Mouse (Mus musculus) intestine, postnatal 0 days (tissue): ENCODE data around the gene Col1a1. TPM values are rescaled to one million over a fixed set of nuclear protein-coding genes. Genes with fewer than 3 reads are reported as not detected.
A peak's percentile ranks its signal among the peaks of the same experiment; 100 is the strongest.

ENCODE experiments used
- ATAC-seq: fragments of 200-750 bp; cut with Nextera tagmentation; 2 replicates; pipeline ENCODE4 v1.8.0; 2017; ENCODE audit warnings: mild to moderate bottlenecking, moderate TSS enrichment, moderate library complexity
- H3K27ac ChIP-seq: fragments of 300-500 bp; sonication (generic); 2 replicates; pipeline ENCODE4 v1.5.1; 2014; ENCODE audit warnings: mild to moderate bottlenecking, low read depth, low read length, moderate library complexity
- H3K27me3 ChIP-seq: fragments of 300-500 bp; sonication (generic); replicated peaks from 2 replicates; pipeline ENCODE4 v1.6.1; 2014; ENCODE audit warnings: low read length, mixed read lengths; ENCODE audit not compliant: control insufficient read depth, insufficient read depth
- H3K36me3 ChIP-seq: fragments of 300-500 bp; sonication (generic); 2 replicates; pipeline ENCODE4 v1.6.1; 2014; ENCODE audit warnings: mild to moderate bottlenecking, moderate library complexity; ENCODE audit not compliant: control insufficient read depth, insufficient read depth
- H3K4me1 ChIP-seq: fragments of 300-500 bp; sonication (generic); replicated peaks from 2 replicates; pipeline ENCODE4 v1.6.1; 2014; ENCODE audit warnings: antibody characterized with exemption, low read length, mixed read lengths; ENCODE audit not compliant: control insufficient read depth, insufficient read depth
- H3K4me2 ChIP-seq: fragments of 300-500 bp; sonication (generic); replicated peaks from 2 replicates; pipeline ENCODE4 v1.6.1; 2014; ENCODE audit warnings: low read depth, mild to moderate bottlenecking, moderate library complexity
- H3K4me3 ChIP-seq: fragments of 300-500 bp; sonication (generic); 2 replicates; pipeline ENCODE4 v1.5.1; 2014; ENCODE audit warnings: low read depth, low read length
- H3K9ac ChIP-seq: fragments of 300-500 bp; sonication (generic); 2 replicates; pipeline ENCODE4 v1.6.1; 2014; ENCODE audit warnings: mild to moderate bottlenecking, low read depth, low read length
- H3K9me3 ChIP-seq: fragments of 300-500 bp; sonication (generic); 2 replicates; pipeline ENCODE4 v1.6.1; 2016; ENCODE audit warnings: mixed run types; ENCODE audit not compliant: control insufficient read depth
- CTCF ChIP-seq: sonication (generic); IDR thresholded peaks from 2 replicates; pipeline ENCODE4 v1.5.1; 2016; ENCODE audit warnings: low read depth, mild to moderate bottlenecking, control low read depth, antibody characterized with exemption, moderate library complexity
- WGBS: fragments of 180-500 bp; shearing (Covaris S2); extraction: QIAGEN DNeasy Blood & Tissue Kit; methylation state at CpG from one replicate; pipeline ENCODE4 v1.1.7; 2014; 5-methylcytosine and 5-hydroxymethylcytosine counted together
- polyA plus RNA-seq: library from polyadenylated mRNA; unstranded; fragments of >200 nt; fragmentation: Nextera tagmentation; extraction: Ambion mirVana; gene quantifications from 2 replicates; pipeline ENCODE4 v1.2.1, GENCODE M21; 2015

The Col1a1 gene
- polyA plus RNA-seq, 1 experiment from 2014 or later, result 338 TPM

DNA sequence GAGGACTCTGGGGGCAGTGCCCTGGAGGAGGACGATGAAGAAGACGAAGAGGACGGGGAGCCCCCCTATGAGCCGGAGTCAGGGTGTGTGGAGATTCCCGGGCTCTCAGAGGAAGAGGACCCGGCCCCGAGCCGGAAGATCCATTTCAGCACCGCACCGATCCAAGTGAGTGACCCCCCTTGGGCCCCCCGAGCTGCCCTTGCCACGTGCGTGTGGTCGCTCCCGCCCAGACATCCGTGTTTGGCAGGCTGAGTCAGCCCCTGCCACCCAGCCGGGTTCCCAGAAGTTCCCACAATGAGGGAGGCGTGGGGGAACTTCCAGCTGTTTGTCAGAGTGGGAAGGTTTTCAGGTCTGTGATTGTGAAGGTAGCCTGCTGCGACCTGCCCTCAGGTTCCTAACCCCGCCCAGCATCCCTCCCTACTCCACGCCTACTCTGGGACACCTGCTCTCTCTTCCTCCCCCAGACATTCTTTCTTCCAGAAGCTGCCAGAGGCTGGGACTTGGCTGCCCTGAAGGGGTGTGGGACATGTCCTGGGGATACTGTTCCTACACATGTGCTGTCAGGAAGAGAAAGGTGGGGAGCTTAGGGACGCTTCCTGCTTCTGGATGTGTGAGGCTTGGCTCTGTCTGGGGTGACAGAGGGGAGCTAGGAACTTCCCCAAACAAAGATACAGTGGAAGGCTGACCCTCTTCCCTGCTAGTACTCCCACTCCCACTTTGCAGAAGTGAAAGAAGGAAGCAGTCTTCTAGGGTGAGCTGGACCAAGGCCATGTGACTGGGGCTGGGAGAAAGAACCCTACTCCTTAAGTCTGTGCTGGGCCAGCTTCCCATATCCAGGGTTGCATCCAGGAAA is 57.0 kb downstream of the Col1a1 start:
- H3K4me1 ChIP-seq, result peaks cover 33% of the 10 kb centered on the region
- peak overlapping the region; percentile 81 for H3K4me3 ChIP-seq
- peak overlapping the region; percentile 83 for H3K9ac ChIP-seq
- H3K9me3 ChIP-seq, result no peaks in the 10 kb centered on the region
- H3K4me2 ChIP-seq, result peak overlapping the region; percentile 94
- H3K36me3 ChIP-seq, result peaks cover 18% of the 10 kb centered on the region
- peak overlapping the region; percentile 80 for H3K27ac ChIP-seq
- ATAC-seq, result peak; percentile 37
- TF ChIP-seq CTCF, result no peak
- H3K27me3 ChIP-seq, result no peaks in the 10 kb centered on the region
- 2% methylated on average over 22 of the region's 22 CpGs for WGBS

DNA sequence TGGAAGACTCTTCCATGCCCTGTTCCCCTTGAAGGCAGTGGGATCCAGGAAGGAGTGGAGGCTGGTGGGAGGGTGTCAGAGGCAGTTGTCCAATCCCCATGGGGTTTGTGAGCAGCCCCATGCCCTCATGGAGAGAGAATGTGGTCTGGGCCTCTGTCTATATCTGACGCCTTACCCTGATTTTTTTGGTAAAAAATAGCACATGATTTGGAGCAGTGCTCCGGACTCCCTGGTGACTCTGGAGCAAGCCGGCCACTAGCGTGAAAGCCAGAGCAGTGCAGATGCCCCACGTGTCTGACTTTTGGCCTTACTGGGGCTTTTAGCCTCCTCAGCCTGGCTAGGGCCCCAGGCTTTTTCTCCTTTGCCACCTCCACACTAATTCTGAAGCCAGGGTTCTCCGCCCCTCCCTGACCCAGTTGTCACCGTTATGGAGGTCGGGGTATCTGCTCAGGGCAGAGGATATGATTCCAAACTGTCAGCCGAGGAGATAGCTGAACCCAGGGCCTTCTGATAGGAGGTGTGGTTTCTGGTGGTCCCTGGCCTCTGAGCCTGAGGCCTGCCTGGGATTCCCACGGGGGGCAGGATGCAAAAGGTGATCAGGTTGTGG is 58.3 kb downstream of the Col1a1 start:
- no peak for ATAC-seq
- H3K4me1 ChIP-seq, result peaks cover 27% of the 10 kb centered on the region

GRCm38 (mm10) chr11:94994947-94995772 is 59.1 kb downstream of the Col1a1 start:
- no peak overlapping the region for H3K4me3 ChIP-seq
- no peak for ATAC-seq
- H3K27ac ChIP-seq, result no peak overlapping the region
- 0 out of 2 replicates have a peak overlapping the region, but pooled peaks have one; percentile 11 for H3K9ac ChIP-seq
- H3K9me3 ChIP-seq, result no peaks in the 10 kb centered on the region
- H3K4me1 ChIP-seq, result peaks cover 27% of the 10 kb centered on the region
- WGBS, result 79% methylated on average over 11 of the region's 11 CpGs
- H3K4me2 ChIP-seq, result peak overlapping the region; percentile 13; the same call in 1 of the 2 replicates
- peaks cover 34% of the 10 kb centered on the region for H3K36me3 ChIP-seq
- no peaks in the 10 kb centered on the region for H3K27me3 ChIP-seq
- no peak for TF ChIP-seq CTCF

More for the DNA sequence above, 58.3 kb downstream of the Col1a1 start:
- Histone ChIP-seq H3K4me2 (peak overlapping the region; percentile 94), H3K9ac (peak overlapping the region; percentile 83; the same call in 1 of the 2 replicates), H3K36me3 (peaks cover 25% of the 10 kb centered on the region), H3K27me3 (no peaks in the 10 kb centered on the region), H3K27ac (no peak overlapping the region), H3K4me3 (peak overlapping the region; percentile 81), H3K9me3 (no peaks in the 10 kb centered on the region)
- no peak for TF ChIP-seq CTCF
- 58% methylated on average over 10 of the region's 10 CpGs for WGBS

GRCm38 (mm10) chr11:94996101-94996500 is 60.1 kb downstream of the Col1a1 start:
- 81% methylated on average over 8 of the region's 8 CpGs for WGBS
- no peak for ATAC-seq
- no peak overlapping the region for H3K4me3 ChIP-seq
- H3K9me3 ChIP-seq, result no peaks in the 10 kb centered on the region
- no peak overlapping the region for H3K9ac ChIP-seq
- peaks cover 40% of the 10 kb centered on the region for H3K36me3 ChIP-seq
- no peak for TF ChIP-seq CTCF
- no peaks in the 10 kb centered on the region for H3K27me3 ChIP-seq
- peak overlapping the region; percentile 35; the same call in 1 of the 2 replicates for H3K27ac ChIP-seq
- no peak overlapping the region for H3K4me2 ChIP-seq
- peaks cover 27% of the 10 kb centered on the region for H3K4me1 ChIP-seq

DNA sequence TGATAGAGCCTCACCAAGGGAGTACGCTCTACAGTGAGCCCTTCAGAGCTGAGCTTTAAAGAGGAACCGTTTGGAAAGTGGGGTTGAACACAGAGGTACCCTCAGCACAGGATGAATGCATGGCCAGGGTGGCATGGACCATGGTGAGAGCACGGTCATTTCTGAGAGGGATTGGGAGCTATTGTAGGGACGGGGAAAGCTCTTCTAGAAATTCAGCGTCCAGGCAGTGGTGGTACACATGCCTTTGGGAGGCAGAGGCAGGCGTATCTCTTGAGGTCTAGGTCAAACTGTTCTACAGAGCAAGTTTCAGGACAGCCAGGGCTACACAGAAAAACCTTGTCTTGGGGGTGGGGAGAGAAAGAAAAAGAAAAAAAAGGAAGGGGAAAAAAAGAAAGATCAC is 61.0 kb downstream of the Col1a1 start:
- Histone ChIP-seq H3K27me3 (no peaks in the 10 kb centered on the region), H3K9me3 (no peaks in the 10 kb centered on the region), H3K4me1 (peaks cover 27% of the 10 kb centered on the region), H3K9ac (no peak overlapping the region), H3K4me2 (no peak overlapping the region; the same call in 1 of the 2 replicates), H3K4me3 (no peak overlapping the region), H3K36me3 (peaks cover 45% of the 10 kb centered on the region), H3K27ac (no peak overlapping the region)
- no peak for ATAC-seq
- WGBS, result 92% methylated on average over 6 of the region's 6 CpGs
- no peak for TF ChIP-seq CTCF

GRCm38 (mm10) chr11:94997596-94997995 is 61.6 kb downstream of the Col1a1 start:
- H3K27me3 ChIP-seq, result no peaks in the 10 kb centered on the region
- H3K9me3 ChIP-seq, result no peaks in the 10 kb centered on the region
- no peak for TF ChIP-seq CTCF
- peaks cover 27% of the 10 kb centered on the region for H3K4me1 ChIP-seq
- no peak overlapping the region for H3K4me3 ChIP-seq
- H3K27ac ChIP-seq, result no peak overlapping the region
- H3K36me3 ChIP-seq, result peaks cover 51% of the 10 kb centered on the region
- no peak overlapping the region for H3K9ac ChIP-seq
- no peak overlapping the region for H3K4me2 ChIP-seq
- peak; percentile 65 for ATAC-seq
- 28% methylated on average over 5 of the region's 5 CpGs for WGBS
